In the genomic region with DNA sequence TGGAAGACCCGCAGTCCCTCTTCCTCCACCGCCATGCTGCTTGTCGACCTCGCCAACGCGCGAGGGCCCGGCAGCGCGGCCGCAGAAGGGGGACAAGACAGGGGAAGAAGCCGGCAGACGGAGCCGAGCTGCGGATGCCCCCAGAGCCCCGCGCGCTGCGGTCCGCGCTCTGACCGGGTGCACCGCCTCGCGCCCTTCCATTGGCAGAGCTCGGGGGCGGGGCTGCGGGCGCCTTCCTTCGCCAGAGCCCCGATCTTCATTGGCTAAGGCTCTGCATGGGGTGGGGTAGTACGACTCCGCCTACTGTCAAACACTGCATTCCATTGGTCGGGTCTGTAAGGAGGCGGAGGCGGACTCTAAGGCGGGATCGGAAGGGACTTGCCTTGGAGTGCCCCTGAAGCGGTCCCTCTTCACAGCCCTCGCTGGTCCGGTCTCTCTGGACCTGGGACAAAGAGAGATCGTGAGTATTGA, we compare ENCODE assay signal across 1 mouse cellular context.
TF ChIP-seq lines count a peak whose summit lies in the region.

A gene (minus strand): TSS at position 191 of the 471 bp plus-strand sequence.

TF ChIP-seq in CH12.LX, 34 proteins besides CTCF, POLR2A, EP300 and RAD21 (continued from another document):
- TF ChIP-seq UBTF (IDR thresholded peaks at IDR 0.05; ENCODE audit: low read depth, low read length), result peak; percentile 84; the same call in 1 of the 2 replicates
- no peak for TF ChIP-seq USF2 (conservative IDR thresholded peaks at IDR 0.05; ENCODE audit: low read depth, low read length)
- no peak for TF ChIP-seq ZC3H11A (IDR thresholded peaks at IDR 0.05; ENCODE audit: low read depth, low read length)
- TF ChIP-seq ELF1 (IDR thresholded peaks at IDR 0.05; ENCODE audit: low read depth, low read length), result peak; percentile 47; the same call in 1 of the 2 replicates
- TF ChIP-seq IRF4 (IDR thresholded peaks at IDR 0.05; ENCODE audit: low read depth, low read length), result 0 out of 2 replicates have a peak, but pooled peaks have one; percentile 9
- TF ChIP-seq TCF12 (IDR thresholded peaks at IDR 0.05; ENCODE audit: low read depth, low read length), result peak; percentile 48; the same call in 1 of the 2 replicates
- TF ChIP-seq MXI1 (IDR thresholded peaks at IDR 0.05; ENCODE audit: low read depth, low read length), result peak; percentile 60; the same call in 1 of the 2 replicates
- peak; percentile 77; the same call in 1 of the 2 replicates for TF ChIP-seq ZMIZ1 (IDR thresholded peaks at IDR 0.05; ENCODE audit: low read depth, low read length)
- no peak for TF ChIP-seq E2F4 (IDR thresholded peaks at IDR 0.05; ENCODE audit: insufficient replicate concordance, low read depth, low read length)
- peak; percentile 41 for TF ChIP-seq HCFC1 (IDR thresholded peaks at IDR 0.05; ENCODE audit: low read depth, low read length)
